Mouse (Mus musculus) midbrain, embryonic 14.5 days (tissue): ENCODE measurements at regions not wholly inside any gene's neighbourhood (a gene's known extent, or its start where the extent isn't known, plus 50 kb on each side); places are given as distances from the start of the nearest gene placed in this dataset.
A peak's percentile ranks its signal among the peaks of the same experiment; 100 is the strongest.

Experiments used
- ATAC-seq: fragments of 200-750 bp; cut with Nextera tagmentation; 2 replicates; pipeline ENCODE4 v1.8.0; 2017; ENCODE audit warnings: moderate number of reproducible peaks, moderate library complexity; ENCODE audit not compliant: low FRiP score, low TSS enrichment
- DNase-seq: peaks from one replicate; pipeline ENCODE4 v3.0.0-alpha.2; 2015
- H3K27ac ChIP-seq: fragments of 300-500 bp; sonication (generic); replicated peaks from 2 replicates; pipeline ENCODE4 v1.5.1; 2014; ENCODE audit warnings: mild to moderate bottlenecking, low read depth, low read length, moderate library complexity
- H3K27me3 ChIP-seq: fragments of 300-500 bp; sonication (generic); 2 replicates; pipeline ENCODE4 v1.6.1; 2014; ENCODE audit warnings: low read length, control low read depth, mixed read lengths; ENCODE audit not compliant: control insufficient read depth, insufficient read depth
- H3K36me3 ChIP-seq: fragments of 300-500 bp; sonication (generic); 2 replicates; pipeline ENCODE4 v1.6.1; 2014; ENCODE audit warnings: low read length, control low read depth; ENCODE audit not compliant: control insufficient read depth, insufficient read depth
- H3K4me1 ChIP-seq: fragments of 300-500 bp; sonication (generic); 2 replicates; pipeline ENCODE4 v1.6.1; 2014; ENCODE audit warnings: mild to moderate bottlenecking, antibody characterized with exemption, low read length, control low read depth; ENCODE audit not compliant: control insufficient read depth, insufficient read depth
- H3K4me2 ChIP-seq: fragments of 300-500 bp; sonication (generic); 2 replicates; pipeline ENCODE4 v1.6.1; 2014; ENCODE audit warnings: mild to moderate bottlenecking, low read length, moderate library complexity
- H3K4me3 ChIP-seq: fragments of 300-500 bp; sonication (generic); replicated peaks from 2 replicates; pipeline ENCODE4 v1.5.1; 2014; ENCODE audit warnings: low read depth, low read length
- H3K9ac ChIP-seq: fragments of 300-500 bp; sonication (generic); replicated peaks from 2 replicates; pipeline ENCODE4 v1.6.1; 2014; ENCODE audit warnings: mild to moderate bottlenecking, low read length, moderate library complexity
- H3K9me3 ChIP-seq: fragments of 300-500 bp; sonication (generic); 2 replicates; pipeline ENCODE4 v1.6.1; 2016; ENCODE audit warnings: low read length, control low read depth, mixed read lengths; ENCODE audit not compliant: control insufficient read depth
- WGBS: fragments of 180-500 bp; shearing (Covaris S2); extraction: QIAGEN DNeasy Blood & Tissue Kit; methylation state at CpG from one replicate; pipeline ENCODE4 v1.1.7; 2014; 5-methylcytosine and 5-hydroxymethylcytosine counted together

- DNase-seq (peak; percentile 80), ATAC-seq (peak; percentile 79)
- Histone ChIP-seq H3K9ac (peak overlapping the region; percentile 27; the same call in 1 of the 2 replicates), H3K4me3 (no peak overlapping the region), H3K4me2 (peak overlapping the region; percentile 31), H3K36me3 (no peaks in the 10 kb centered on the region), H3K9me3 (no peaks in the 10 kb centered on the region), H3K27ac (peak overlapping the region; percentile 58), H3K4me1 (peaks cover 23% of the 10 kb centered on the region), H3K27me3 (peaks cover 66% of the 10 kb centered on the region)
- 9% methylated on average over 13 of the region's 13 CpGs for whole genome bisulfite sequencing
These were observed 187.3 kb downstream of the Wdr11 start for GRCm38 (mm10) chr7:129778842-129779421.

GRCm38 (mm10) chr7:129779939-129780338 lies 188.3 kb downstream of the Wdr11 start:
- ATAC-seq (no peak), DNase-seq (no peak)
- H3K27ac ChIP-seq = no peak overlapping the region
- no peak overlapping the region for H3K9ac ChIP-seq
- peaks cover 16% of the 10 kb centered on the region for H3K4me1 ChIP-seq
- H3K4me3 ChIP-seq = no peak overlapping the region
- H3K4me2 ChIP-seq = no peak overlapping the region
- no peaks in the 10 kb centered on the region for H3K9me3 ChIP-seq
- no peaks in the 10 kb centered on the region for H3K36me3 ChIP-seq
- WGBS = 69% methylated on average over 6 of the region's 6 CpGs
- peaks cover 62% of the 10 kb centered on the region for H3K27me3 ChIP-seq

GRCm38 (mm10) chr7:129781756-129782155 lies 190.1 kb downstream of the Wdr11 start:
- H3K27ac ChIP-seq = no peak overlapping the region
- H3K9me3 ChIP-seq = no peaks in the 10 kb centered on the region
- H3K27me3 ChIP-seq = peaks cover 76% of the 10 kb centered on the region
- H3K36me3 ChIP-seq = no peaks in the 10 kb centered on the region
- DNase-seq (no peak), ATAC-seq (no peak)
- H3K4me1 ChIP-seq = peaks cover 16% of the 10 kb centered on the region
- H3K9ac ChIP-seq = no peak overlapping the region
- WGBS = 73% methylated on average over 3 of the region's 3 CpGs
- no peak overlapping the region for H3K4me3 ChIP-seq
- no peak overlapping the region for H3K4me2 ChIP-seq

- Histone ChIP-seq H3K9ac (no peak overlapping the region), H3K9me3 (no peaks in the 10 kb centered on the region), H3K27ac (no peak overlapping the region), H3K4me1 (no peaks in the 10 kb centered on the region), H3K27me3 (peaks cover 75% of the 10 kb centered on the region), H3K4me3 (no peak overlapping the region), H3K36me3 (no peaks in the 10 kb centered on the region), H3K4me2 (no peak overlapping the region)
- 92% methylated on average over 4 of the region's 4 CpGs for whole genome bisulfite sequencing
- ATAC-seq (no peak), DNase-seq (no peak)
These were observed 193.3 kb downstream of the Wdr11 start for GRCm38 (mm10) chr7:129784966-129785365.

GRCm38 (mm10) chr7:129787011-129787410 lies 195.3 kb downstream of the Wdr11 start:
- peaks cover 72% of the 10 kb centered on the region for H3K27me3 ChIP-seq
- no peak overlapping the region for H3K27ac ChIP-seq
- no peaks in the 10 kb centered on the region for H3K36me3 ChIP-seq
- no peak overlapping the region for H3K4me2 ChIP-seq
- no peak overlapping the region for H3K9ac ChIP-seq
- WGBS = 74% methylated on average over 2 of the region's 2 CpGs
- ATAC-seq (no peak), DNase-seq (peak; percentile 38)
- no peak overlapping the region for H3K4me3 ChIP-seq
- no peaks in the 10 kb centered on the region for H3K9me3 ChIP-seq
- no peaks in the 10 kb centered on the region for H3K4me1 ChIP-seq

- Histone ChIP-seq H3K9me3 (no peaks in the 10 kb centered on the region), H3K27ac (no peak overlapping the region), H3K4me3 (no peak overlapping the region), H3K9ac (no peak overlapping the region), H3K4me2 (no peak overlapping the region), H3K4me1 (no peaks in the 10 kb centered on the region), H3K36me3 (no peaks in the 10 kb centered on the region), H3K27me3 (peaks cover 73% of the 10 kb centered on the region)
- ATAC-seq (no peak), DNase-seq (no peak)
- WGBS = 96% methylated on average over 2 of the region's 2 CpGs
These were observed 196.1 kb downstream of the Wdr11 start for GRCm38 (mm10) chr7:129787736-129788135.

- peaks cover 75% of the 10 kb centered on the region for H3K27me3 ChIP-seq
- DNase-seq = peak; percentile 56
- no peaks in the 10 kb centered on the region for H3K4me1 ChIP-seq
- no peak overlapping the region for H3K27ac ChIP-seq
- WGBS = 8% methylated on average over 6 of the region's 6 CpGs
- no peak overlapping the region for H3K4me2 ChIP-seq
- no peak overlapping the region for H3K9ac ChIP-seq
- no peaks in the 10 kb centered on the region for H3K36me3 ChIP-seq
- H3K4me3 ChIP-seq = no peak overlapping the region
- no peak for ATAC-seq
- H3K9me3 ChIP-seq = no peaks in the 10 kb centered on the region
These were observed 197.8 kb downstream of the Wdr11 start for GRCm38 (mm10) chr7:129789461-129789860.

GRCm38 (mm10) chr7:129790590-129791449 lies 199.2 kb downstream of the Wdr11 start:
- no peaks in the 10 kb centered on the region for H3K36me3 ChIP-seq
- no peaks in the 10 kb centered on the region for H3K9me3 ChIP-seq
- no peaks in the 10 kb centered on the region for H3K4me1 ChIP-seq
- DNase-seq (no peak), ATAC-seq (no peak)
- H3K4me2 ChIP-seq = no peak overlapping the region
- peaks cover 77% of the 10 kb centered on the region for H3K27me3 ChIP-seq
- H3K4me3 ChIP-seq = no peak overlapping the region
- WGBS = 70% methylated on average over 6 of the region's 6 CpGs
- no peak overlapping the region for H3K27ac ChIP-seq
- H3K9ac ChIP-seq = no peak overlapping the region

- WGBS = 82% methylated on average over 6 of the region's 6 CpGs
- Histone ChIP-seq H3K27me3 (peaks cover 71% of the 10 kb centered on the region), H3K4me1 (no peaks in the 10 kb centered on the region), H3K4me3 (no peak overlapping the region), H3K9ac (no peak overlapping the region), H3K4me2 (no peak overlapping the region), H3K9me3 (no peaks in the 10 kb centered on the region), H3K36me3 (no peaks in the 10 kb centered on the region), H3K27ac (no peak overlapping the region)
- no peak for DNase-seq
- ATAC-seq = no peak
These were observed 199.8 kb downstream of the Wdr11 start for GRCm38 (mm10) chr7:129791450-129791820.
